Mouse (Mus musculus): ENCODE measurements at regions not wholly inside any gene's neighbourhood (a gene's known extent, or its start where the extent isn't known, plus 50 kb on each side); places are given as distances from the start of the nearest gene placed in this dataset.
"Not testable (repeated sequence)": the region's sequence is repeated elsewhere in the genome, so short reads cannot be mapped to it uniquely, and the experiment has no call there.

DNA sequence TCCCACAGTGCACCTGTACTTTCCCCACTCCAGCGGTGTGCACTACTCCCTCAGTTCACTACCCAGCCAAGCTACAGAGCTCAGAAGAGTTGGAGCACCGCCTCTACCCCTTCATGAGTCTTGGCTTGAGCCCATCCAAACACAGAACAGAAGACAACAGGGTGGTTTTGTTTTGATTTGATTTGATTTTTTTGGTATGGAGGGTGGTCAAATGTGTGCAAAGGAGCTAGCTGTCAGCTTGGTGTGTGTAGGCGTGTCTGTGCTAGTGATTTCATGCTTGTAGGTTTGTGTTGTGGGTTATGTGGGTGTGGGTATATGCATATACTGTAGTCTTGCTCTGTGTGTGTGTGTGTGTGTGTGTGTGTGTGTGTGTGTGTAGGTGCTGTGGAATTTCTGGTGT, 193.2 kb upstream of the Afdn start:
- H3K4me3 ChIP-seq = no peak overlapping the region
- H3K27me3 ChIP-seq (ENCODE audit: poor library complexity, severe bottlenecking) = no peaks in the 10 kb centered on the region
- H3K9me3 ChIP-seq = no peaks in the 10 kb centered on the region
- peaks cover 3% of the 10 kb centered on the region for H3K4me1 ChIP-seq
- 85% methylated on average over 3 of the region's 3 CpGs for WGBS
- H3K27ac ChIP-seq = no peak overlapping the region
- DNase-seq (ENCODE audit: extremely low spot score, low spot score) = no peak
- H3K36me3 ChIP-seq (replicated peaks) = no peaks in the 10 kb centered on the region

DNA sequence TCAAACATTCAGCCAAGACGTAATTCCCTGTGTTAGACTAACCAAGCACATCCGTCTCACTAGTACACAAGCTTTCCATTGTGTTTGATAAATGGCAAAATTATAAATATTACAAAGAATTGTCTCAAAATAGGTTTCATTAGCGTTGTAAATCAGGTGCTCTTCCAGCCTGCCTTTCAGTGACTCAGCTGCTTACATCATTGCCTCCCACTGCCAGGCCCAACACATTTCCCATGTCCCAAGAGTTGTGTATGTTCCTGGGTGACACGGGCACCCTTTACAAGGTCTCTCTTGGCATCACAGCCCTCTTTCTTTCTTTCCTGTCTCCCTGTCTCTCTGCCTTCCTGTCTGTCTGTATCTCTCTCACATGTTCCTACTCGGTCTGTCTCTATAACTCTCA, 189.5 kb upstream of the Afdn start:
- no peak for DNase-seq (ENCODE audit: extremely low spot score, low spot score)
- Histone ChIP-seq H3K27me3 (ENCODE audit: poor library complexity, severe bottlenecking) (no peaks in the 10 kb centered on the region), H3K4me1 (peaks cover 29% of the 10 kb centered on the region), H3K9me3 (no peaks in the 10 kb centered on the region), H3K4me3 (no peak overlapping the region), H3K36me3 (replicated peaks) (no peaks in the 10 kb centered on the region), H3K27ac (no peak overlapping the region)
- 89% methylated on average over 5 of the region's 5 CpGs for WGBS

- DNase-seq (ENCODE audit: extremely low spot score, low spot score) = no peak
- WGBS = 75% methylated on average over 8 of the region's 8 CpGs
- H3K4me1 ChIP-seq = peaks cover 29% of the 10 kb centered on the region
- no peak overlapping the region for H3K4me3 ChIP-seq
- no peaks in the 10 kb centered on the region for H3K9me3 ChIP-seq
- H3K27ac ChIP-seq = peak overlapping the region; percentile 53; the same call in 1 of the 2 replicates
- no peaks in the 10 kb centered on the region for H3K27me3 ChIP-seq (ENCODE audit: poor library complexity, severe bottlenecking)
- H3K36me3 ChIP-seq (replicated peaks) = no peaks in the 10 kb centered on the region
Measured at GRCm38 (mm10) chr17:13572204-13572833, 188.0 kb upstream of the Afdn start.

DNA sequence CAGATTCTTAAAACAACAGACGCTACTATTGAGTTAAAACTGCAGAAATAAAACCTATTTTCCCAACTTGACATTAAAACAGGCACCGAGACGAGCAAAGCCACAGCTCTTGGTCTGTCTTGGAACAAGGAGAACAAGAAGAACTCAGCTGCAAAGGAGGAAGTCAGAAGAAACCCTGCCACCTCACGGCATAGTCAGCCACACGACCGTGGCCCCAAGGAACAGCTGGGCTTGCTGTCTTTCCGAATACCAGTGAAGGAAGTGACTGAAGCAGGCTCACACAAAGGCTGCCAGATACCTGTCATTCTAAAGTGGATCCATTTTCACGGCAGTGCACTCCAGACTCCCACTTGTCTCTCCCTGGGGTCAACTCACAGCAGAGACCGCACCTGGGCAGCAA, 187.3 kb upstream of the Afdn start:
- H3K27me3 ChIP-seq (ENCODE audit: poor library complexity, severe bottlenecking) = no peaks in the 10 kb centered on the region
- no peak for DNase-seq (ENCODE audit: extremely low spot score, low spot score)
- peak overlapping the region; percentile 53; the same call in 1 of the 2 replicates for H3K27ac ChIP-seq
- peaks cover 29% of the 10 kb centered on the region for H3K4me1 ChIP-seq
- H3K4me3 ChIP-seq = no peak overlapping the region
- H3K36me3 ChIP-seq (replicated peaks) = no peaks in the 10 kb centered on the region
- 82% methylated on average over 9 of the region's 9 CpGs for WGBS
- H3K9me3 ChIP-seq = no peaks in the 10 kb centered on the region

DNA sequence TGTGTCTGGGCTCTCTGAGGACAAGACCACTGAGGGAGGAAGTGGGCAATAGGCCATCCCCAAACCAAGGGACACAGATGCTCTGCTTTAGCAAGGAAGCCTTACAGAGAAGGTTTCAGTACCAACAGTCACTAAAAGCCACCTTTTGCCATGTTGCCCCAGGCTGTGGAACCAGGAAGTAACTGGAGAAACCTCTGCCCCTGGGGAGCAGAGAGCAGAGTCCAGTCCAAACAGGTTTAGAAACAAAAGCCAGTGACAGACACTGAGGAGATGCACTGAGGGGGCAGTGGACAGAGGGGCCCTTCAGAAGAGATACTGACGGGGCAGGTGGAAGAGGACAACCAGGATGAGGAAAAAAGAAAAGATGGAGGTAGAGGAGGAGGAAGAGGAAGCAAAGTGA, 186.2 kb upstream of the Afdn start:
- H3K36me3 ChIP-seq (replicated peaks) = no peaks in the 10 kb centered on the region
- no peaks in the 10 kb centered on the region for H3K9me3 ChIP-seq
- no peak overlapping the region for H3K4me3 ChIP-seq
- H3K27ac ChIP-seq = peak overlapping the region; percentile 35
- H3K4me1 ChIP-seq = peaks cover 29% of the 10 kb centered on the region
- WGBS = 68% methylated on average over 1 of the region's 1 CpGs
- no peak for DNase-seq (ENCODE audit: extremely low spot score, low spot score)
- H3K27me3 ChIP-seq (ENCODE audit: poor library complexity, severe bottlenecking) = no peaks in the 10 kb centered on the region

DNA sequence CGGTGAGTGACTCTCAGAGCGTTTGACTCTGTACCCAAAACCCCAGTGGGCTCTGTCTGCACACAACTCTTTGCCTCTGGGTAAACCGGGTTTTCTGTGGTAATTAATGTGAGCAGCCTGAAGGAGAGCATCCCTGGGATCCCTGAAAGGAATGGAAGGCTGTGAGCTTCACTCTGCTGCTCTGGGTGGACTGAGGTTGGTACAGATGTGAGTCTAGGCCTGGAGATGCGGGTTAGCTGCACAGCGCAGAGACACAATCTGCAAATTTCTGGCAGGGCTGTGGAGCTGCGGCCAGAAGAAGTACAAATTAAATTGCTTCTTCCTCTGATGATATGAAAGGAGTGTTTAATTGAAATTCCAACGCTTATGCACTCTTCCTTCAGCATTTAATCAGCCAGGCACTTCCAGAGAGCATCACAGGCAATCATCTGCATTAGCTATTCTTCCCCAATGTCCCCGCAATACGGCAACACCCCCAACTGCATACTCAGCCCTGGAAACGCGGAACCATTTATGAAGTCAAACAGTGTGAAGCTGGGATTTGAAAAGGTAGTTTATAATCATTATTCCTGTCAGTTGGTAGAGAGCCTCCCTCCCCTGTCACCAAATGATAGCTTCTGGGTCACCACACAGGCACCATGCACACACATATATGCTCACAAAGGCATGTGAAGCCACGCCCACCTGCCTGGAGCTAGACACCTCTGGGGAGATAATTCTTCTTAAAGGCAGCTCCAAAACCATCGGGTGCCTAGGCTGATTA, 185.5 kb upstream of the Afdn start:
- H3K4me1 ChIP-seq = peaks cover 29% of the 10 kb centered on the region
- H3K36me3 ChIP-seq (replicated peaks) = no peaks in the 10 kb centered on the region
- H3K27me3 ChIP-seq (ENCODE audit: poor library complexity, severe bottlenecking) = no peaks in the 10 kb centered on the region
- no peaks in the 10 kb centered on the region for H3K9me3 ChIP-seq
- H3K4me3 ChIP-seq = no peak overlapping the region
- H3K27ac ChIP-seq = peak overlapping the region; percentile 35; the same call in 1 of the 2 replicates
- WGBS = 77% methylated on average over 13 of the region's 13 CpGs
- DNase-seq (ENCODE audit: extremely low spot score, low spot score) = no peak

DNA sequence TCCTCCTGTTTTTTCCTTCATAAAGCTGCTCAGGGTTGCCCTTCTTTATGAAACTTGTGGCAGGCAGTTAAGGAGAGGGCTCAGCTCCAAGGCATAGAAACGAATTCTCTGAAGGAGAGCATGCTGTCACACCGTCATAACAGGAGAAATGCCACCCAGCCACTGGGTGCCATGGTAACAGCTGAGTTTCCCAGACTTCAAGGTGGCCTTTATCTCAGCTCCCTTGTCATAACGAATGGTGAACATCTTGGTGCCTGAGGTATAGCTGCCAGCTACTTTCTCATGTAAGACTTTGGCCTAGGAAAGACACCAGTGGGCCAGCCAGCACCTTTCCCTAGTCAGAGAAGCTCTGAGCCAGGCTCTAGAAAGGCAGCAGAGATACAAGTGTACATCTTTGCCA, 182.5 kb upstream of the Afdn start:
- Histone ChIP-seq H3K27me3 (ENCODE audit: poor library complexity, severe bottlenecking) (no peaks in the 10 kb centered on the region), H3K4me3 (no peak overlapping the region), H3K4me1 (peaks cover 26% of the 10 kb centered on the region), H3K27ac (no peak overlapping the region), H3K9me3 (no peaks in the 10 kb centered on the region), H3K36me3 (replicated peaks) (no peaks in the 10 kb centered on the region)
- WGBS = 76% methylated on average over 3 of the region's 3 CpGs
- DNase-seq (ENCODE audit: extremely low spot score, low spot score) = no peak

DNA sequence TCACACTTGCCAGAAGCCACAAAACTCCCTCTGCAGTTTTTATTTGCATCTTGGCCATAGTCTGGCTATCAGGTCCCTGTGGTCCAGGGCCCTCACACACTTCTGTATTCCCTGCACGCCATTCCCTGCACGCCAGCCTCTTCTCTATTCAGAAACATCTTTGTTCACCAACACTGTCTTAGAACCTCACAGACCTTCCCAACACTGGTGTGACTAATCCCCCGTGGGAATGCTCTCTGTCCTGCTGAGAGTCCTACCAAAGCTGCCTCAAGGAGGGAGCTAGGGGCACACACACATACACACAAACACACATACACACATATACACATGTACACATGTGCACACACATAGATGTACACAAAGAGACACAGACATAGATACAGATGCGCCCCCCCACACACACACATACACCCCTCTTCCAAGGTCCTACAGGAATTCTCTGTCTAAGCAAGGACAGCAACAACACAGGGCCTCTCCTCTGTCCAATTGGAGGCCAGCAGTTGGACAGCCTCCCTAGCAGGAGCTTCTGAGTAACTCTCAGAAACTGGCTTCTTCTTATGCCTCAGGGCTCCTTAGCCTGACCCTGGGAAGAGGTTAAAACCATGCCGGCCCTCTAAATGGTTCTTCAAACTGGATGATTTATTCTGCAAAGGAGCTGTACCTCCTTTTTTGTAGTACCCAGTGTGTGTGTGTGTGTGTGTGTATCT, 179.0 kb upstream of the Afdn start:
- Histone ChIP-seq H3K27ac (peak overlapping the region; percentile 2; the same call in 1 of the 2 replicates), H3K36me3 (replicated peaks) (no peaks in the 10 kb centered on the region), H3K4me3 (no peak overlapping the region), H3K9me3 (no peaks in the 10 kb centered on the region), H3K27me3 (ENCODE audit: poor library complexity, severe bottlenecking) (no peaks in the 10 kb centered on the region), H3K4me1 (peaks cover 9% of the 10 kb centered on the region)
- 77% methylated on average over 5 of the region's 5 CpGs for WGBS
- DNase-seq (ENCODE audit: extremely low spot score, low spot score) = no peak

- H3K4me3 ChIP-seq = no peak overlapping the region
- peaks cover 9% of the 10 kb centered on the region for H3K4me1 ChIP-seq
- DNase-seq (ENCODE audit: extremely low spot score, low spot score) = no peak
- no peaks in the 10 kb centered on the region for H3K27me3 ChIP-seq (ENCODE audit: poor library complexity, severe bottlenecking)
- H3K36me3 ChIP-seq (replicated peaks) = no peaks in the 10 kb centered on the region
- H3K9me3 ChIP-seq = no peaks in the 10 kb centered on the region
- WGBS = 78% methylated on average over 6 of the region's 6 CpGs
- H3K27ac ChIP-seq = no peak overlapping the region
Measured at GRCm38 (mm10) chr17:13581995-13582588, 178.2 kb upstream of the Afdn start.

DNA sequence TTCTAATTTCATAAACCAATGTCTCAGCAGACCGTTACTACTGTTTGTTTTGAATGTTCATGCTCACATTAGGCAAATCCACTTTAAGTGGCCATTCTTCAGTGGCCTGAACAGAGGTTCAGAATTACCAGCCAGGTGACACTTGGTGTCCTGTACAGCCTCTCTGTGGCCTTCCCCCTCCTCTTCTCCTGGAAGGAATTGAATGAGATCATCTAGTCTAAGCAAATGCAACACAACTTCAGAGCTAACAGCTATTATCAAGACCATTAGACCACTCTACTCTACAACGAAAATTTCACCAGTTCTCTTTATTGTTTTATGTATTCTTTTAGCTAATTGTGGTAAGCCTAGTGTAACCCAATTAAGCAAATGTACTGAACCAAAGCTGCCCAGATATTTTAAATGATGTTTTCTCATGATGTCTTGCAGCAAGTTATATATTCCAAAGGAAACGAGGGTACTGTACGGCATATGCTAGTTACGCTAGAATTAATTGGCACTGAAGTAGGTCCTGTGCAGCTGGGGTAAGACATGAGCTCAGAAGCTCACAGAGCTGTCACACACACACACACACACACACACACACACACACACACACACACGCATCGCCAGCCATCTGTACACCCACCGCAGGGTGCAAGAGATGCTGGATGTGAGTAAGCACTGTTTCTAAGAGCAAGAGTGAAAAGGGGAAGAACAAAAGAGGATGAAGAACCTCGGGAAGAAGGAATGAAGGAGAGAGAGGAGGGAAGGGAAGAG, 176.7 kb upstream of the Afdn start:
- Histone ChIP-seq H3K9me3 (no peaks in the 10 kb centered on the region), H3K27ac (peak overlapping the region; percentile 35; the same call in 1 of the 2 replicates)
- 80% methylated on average over 9 of the region's 9 CpGs for WGBS

GRCm38 (mm10) chr17:13584394-13584793, 175.9 kb upstream of the Afdn start:
- Histone ChIP-seq H3K27me3 (ENCODE audit: poor library complexity, severe bottlenecking) (no peaks in the 10 kb centered on the region), H3K36me3 (replicated peaks) (no peaks in the 10 kb centered on the region), H3K27ac (peak overlapping the region; percentile 35; the same call in 1 of the 2 replicates), H3K4me1 (peaks cover 9% of the 10 kb centered on the region), H3K4me3 (no peak overlapping the region), H3K9me3 (no peaks in the 10 kb centered on the region)
- 81% methylated on average over 4 of the region's 4 CpGs for WGBS
- no peak for DNase-seq (ENCODE audit: extremely low spot score, low spot score)

More for the DNA sequence above, 176.7 kb upstream of the Afdn start:
- H3K4me1 ChIP-seq = peaks cover 9% of the 10 kb centered on the region
- H3K27me3 ChIP-seq (ENCODE audit: poor library complexity, severe bottlenecking) = no peaks in the 10 kb centered on the region
- no peak for DNase-seq (ENCODE audit: extremely low spot score, low spot score)
- H3K4me3 ChIP-seq = no peak overlapping the region
- H3K36me3 ChIP-seq (replicated peaks) = no peaks in the 10 kb centered on the region

DNA sequence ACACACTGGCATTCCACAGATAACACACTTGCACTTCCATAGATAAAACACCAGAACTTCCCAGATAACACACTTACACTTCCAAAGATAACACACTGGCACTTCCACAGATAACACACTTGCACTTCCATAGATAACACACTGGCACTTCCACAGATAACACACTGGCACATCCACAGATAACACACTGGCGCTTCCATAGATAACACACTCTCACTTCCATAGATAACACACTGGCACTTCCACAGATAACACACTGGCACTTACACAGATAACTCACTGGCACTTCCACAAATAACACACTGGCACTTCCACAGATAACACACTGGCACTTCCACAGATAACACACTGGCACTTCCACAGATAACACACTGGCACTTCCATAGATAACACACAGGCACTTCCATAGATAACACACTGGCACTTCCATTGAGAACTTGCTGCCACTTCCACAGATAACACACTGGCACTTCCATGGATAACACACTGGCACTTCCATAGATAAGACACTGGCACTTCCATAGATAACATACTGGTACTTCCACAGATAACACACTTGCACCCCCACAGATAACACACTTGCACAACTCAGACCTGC, 170.0 kb upstream of the Afdn start:
- H3K27ac ChIP-seq; H3K36me3 ChIP-seq (replicated peaks); H3K9me3 ChIP-seq; DNase-seq (ENCODE audit: extremely low spot score, low spot score); H3K4me1 ChIP-seq; H3K4me3 ChIP-seq; H3K27me3 ChIP-seq (ENCODE audit: poor library complexity, severe bottlenecking): not testable (repeated sequence)
- 82% methylated on average over 1 of the region's 1 CpGs for WGBS

Data from forebrain, embryonic 10.5 days (tissue).